Comparison of ENCODE assay signal across 9 mouse cellular contexts in the genomic region with DNA sequence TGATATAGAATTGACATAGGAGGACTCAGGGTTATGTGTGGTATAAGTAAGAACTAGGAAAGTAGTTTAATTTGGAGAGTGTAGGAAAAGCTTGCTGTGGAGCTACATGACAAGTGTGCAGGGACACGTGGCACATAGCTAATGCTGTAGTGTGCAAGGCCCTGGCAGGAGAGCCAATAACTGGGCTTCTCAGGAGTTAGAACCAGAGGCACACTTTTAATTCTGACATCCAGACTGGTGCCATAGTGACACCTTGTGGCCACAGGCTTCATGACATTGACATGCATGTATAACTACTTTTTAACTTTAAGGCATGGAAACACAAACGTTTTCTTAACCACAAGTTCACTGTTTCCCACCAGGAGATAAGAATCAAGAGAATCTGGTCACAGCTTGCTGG.
DNase-seq lines count a peak whose midpoint lies in the region; ATAC-seq lines count a peak whose summit lies in the region.
"Had no signal": no experiment of that assay in that cellular context is flagged by ENCODE, and none has a peak within 500 bp of the region (broad histone marks: within the 10 kb centered on the region; RNA-seq: fewer than 3 reads in every experiment).

No protein-coding gene starts in this region.

- H3K36me3 ChIP-seq in forebrain, embryonic 14.5 days (ENCODE audit: control insufficient read depth, insufficient read depth, low read length), result no peaks in the 10 kb centered on the region
- H3K36me3 ChIP-seq in hindbrain, embryonic 14.5 days (replicated peaks; ENCODE audit: control insufficient read depth, insufficient read depth), result no peaks in the 10 kb centered on the region

- H3K27me3 ChIP-seq in forebrain, embryonic 14.5 days (replicated peaks; ENCODE audit: control insufficient read depth, insufficient read depth, low read length), result no peaks in the 10 kb centered on the region; the same call in 1 of the 2 replicates
- no peaks in the 10 kb centered on the region for H3K27me3 ChIP-seq in hindbrain, embryonic 14.5 days (ENCODE audit: control insufficient read depth, insufficient read depth, low read length)

- no peaks in the 10 kb centered on the region for H3K9me3 ChIP-seq in forebrain, embryonic 14.5 days (replicated peaks; ENCODE audit: control insufficient read depth, low read length)
- H3K9me3 ChIP-seq in hindbrain, embryonic 14.5 days (ENCODE audit: control insufficient read depth, low read length), result no peaks in the 10 kb centered on the region

- no peak overlapping the region for H3K27ac ChIP-seq in forebrain, embryonic 14.5 days (ENCODE audit: low read depth, low read length)
- H3K27ac ChIP-seq in hindbrain, embryonic 14.5 days, result no peak overlapping the region
- H3K27ac ChIP-seq: macrophage had no signal

- H3K4me1 ChIP-seq in forebrain, embryonic 14.5 days (ENCODE audit: control insufficient read depth, insufficient read depth, low read length), result no peaks in the 10 kb centered on the region
- no peaks in the 10 kb centered on the region for H3K4me1 ChIP-seq in hindbrain, embryonic 14.5 days (replicated peaks; ENCODE audit: control insufficient read depth, insufficient read depth, low read length)

- H3K4me2 ChIP-seq in forebrain, embryonic 14.5 days (ENCODE audit: low read length), result no peak overlapping the region
- H3K4me2 ChIP-seq in hindbrain, embryonic 14.5 days (replicated peaks), result no peak overlapping the region

- WGBS in forebrain, embryonic 14.5 days, result 2% methylated on average over 2 of the region's 2 CpGs
- WGBS in hindbrain, embryonic 14.5 days, result 7% methylated on average over 2 of the region's 2 CpGs

- no peak overlapping the region for H3K9ac ChIP-seq in forebrain, embryonic 14.5 days (ENCODE audit: low read length)
- no peak overlapping the region for H3K9ac ChIP-seq in hindbrain, embryonic 14.5 days

- DNase-seq in MN1 (ENCODE audit: low spot score), result peak; percentile 22
- peak; percentile 37 for DNase-seq in c-Kit-positive CD71-positive TER-119-positive erythroid progenitor cells, embryonic 14.5 days (ENCODE audit: low spot score)
- DNase-seq in forebrain, embryonic 14.5 days (ENCODE audit: low spot score), result peak; percentile 91
- peak; percentile 92 for DNase-seq in hindbrain, embryonic 14.5 days (ENCODE audit: low spot score)
- DNase-seq in layer of hippocampus, adult 9-11 months, result peak; percentile 68
- peak; percentile 88 for DNase-seq in lung, postnatal 36 days
- DNase-seq in retina, postnatal 7 days (ENCODE audit: low read depth, low spot score), result peak; percentile 61
- DNase-seq in urinary bladder, postnatal 14 days (ENCODE audit: low spot score), result peak; percentile 81

- peak; percentile 66 for ATAC-seq in forebrain, embryonic 14.5 days
- ATAC-seq in hindbrain, embryonic 14.5 days (ENCODE audit: low FRiP score), result peak; percentile 60; the same call in 1 of the 2 replicates

- H3K4me3 ChIP-seq in forebrain, embryonic 14.5 days (ENCODE audit: low read depth, low read length), result no peak overlapping the region
- no peak overlapping the region for H3K4me3 ChIP-seq in hindbrain, embryonic 14.5 days (replicated peaks; ENCODE audit: low read length)

Comparison
In these comparisons a context has a peak if more than half of its experiments do, and no peak if none do; other contexts are left out.
1. DNase-seq: peak in every context shown above with its lines; median percentile 92 in hindbrain, embryonic 14.5 days; 91 in forebrain, embryonic 14.5 days; 88 in lung, postnatal 36 days; 81 in urinary bladder, postnatal 14 days; 68 in layer of hippocampus, adult 9-11 months; 61 in retina, postnatal 7 days; 37 in c-Kit-positive CD71-positive TER-119-positive erythroid progenitor cells, embryonic 14.5 days; 22 in MN1.